Mouse (Mus musculus): ENCODE measurements around the gene Vmn1r202.
"Not testable (repeated sequence)": the region's sequence is repeated elsewhere in the genome, so short reads cannot be mapped to it uniquely, and the experiment has no call there.

The Vmn1r202 gene

DNA sequence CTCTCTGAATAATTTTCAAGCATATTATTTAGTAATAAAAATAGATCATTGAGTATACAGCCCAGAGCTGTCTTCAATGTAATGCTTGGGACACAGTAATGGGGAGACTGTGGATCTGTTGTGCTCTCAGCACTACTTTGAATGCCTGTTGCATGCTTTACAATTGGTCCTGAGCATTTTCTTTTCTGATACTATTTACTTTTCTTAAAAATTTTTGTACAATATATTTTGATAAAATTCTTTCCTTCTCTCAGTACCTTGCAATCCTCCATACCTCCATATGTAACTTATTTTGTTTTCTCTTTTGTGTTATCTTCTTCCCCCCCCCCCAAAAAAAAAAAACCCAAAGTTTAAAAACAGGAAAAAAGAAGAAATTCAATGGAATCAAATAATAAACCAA lies at the start of gene Vmn1r202:
Vmn1r202 (minus strand) TSS at position 101 of the 400 bp plus-strand sequence.
- no peak for DNase-seq

DNA sequence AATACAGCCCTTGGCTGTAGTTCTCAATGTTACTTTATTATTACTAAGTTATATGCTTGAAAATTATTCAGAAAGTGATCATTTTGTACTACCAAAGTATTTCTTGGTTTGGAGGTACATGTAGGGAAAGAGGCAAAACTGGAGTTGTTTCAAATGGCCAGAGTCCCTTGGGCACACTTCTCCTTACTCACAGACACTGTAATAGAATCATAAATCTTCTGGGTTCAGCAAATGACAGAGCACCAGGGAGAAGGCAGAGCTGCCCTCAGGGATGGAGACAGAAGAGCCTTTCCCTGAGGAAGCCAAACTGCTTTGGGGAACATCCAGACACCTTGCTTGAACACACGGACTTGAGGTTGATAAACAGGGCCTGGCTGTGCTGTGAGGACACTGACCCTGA lies 47.7 kb upstream of the Vmn1r202 start, which contains the start of gene Vmn1r204:
Vmn1r204 (plus strand) TSS at position 301 of the 400 bp plus-strand sequence.
- not testable (repeated sequence) for DNase-seq

DNA sequence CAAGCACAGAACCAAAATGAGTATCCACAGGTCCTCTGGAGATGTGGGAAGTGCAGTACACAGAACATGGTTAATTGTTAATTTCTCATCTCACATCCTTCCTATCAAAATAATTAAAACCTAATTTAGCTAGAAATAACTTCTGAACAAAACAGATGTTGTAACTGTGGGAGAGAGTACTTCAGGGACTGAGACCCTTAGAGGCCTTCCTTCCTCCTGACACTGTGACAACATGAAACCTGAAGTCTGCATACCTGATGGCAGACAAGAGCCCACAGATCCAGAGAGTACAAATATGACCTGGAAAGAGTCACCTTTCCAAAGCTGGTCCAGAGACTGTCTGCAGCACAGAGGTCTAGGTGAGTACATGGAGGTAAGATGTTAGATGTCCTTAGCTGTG lies 12.6 kb upstream of the Vmn1r202 start, which contains the start of gene Vmn1r203:
Vmn1r203 (plus strand) TSS at position 301 of the 400 bp plus-strand sequence.
- DNase-seq: no peak

DNA sequence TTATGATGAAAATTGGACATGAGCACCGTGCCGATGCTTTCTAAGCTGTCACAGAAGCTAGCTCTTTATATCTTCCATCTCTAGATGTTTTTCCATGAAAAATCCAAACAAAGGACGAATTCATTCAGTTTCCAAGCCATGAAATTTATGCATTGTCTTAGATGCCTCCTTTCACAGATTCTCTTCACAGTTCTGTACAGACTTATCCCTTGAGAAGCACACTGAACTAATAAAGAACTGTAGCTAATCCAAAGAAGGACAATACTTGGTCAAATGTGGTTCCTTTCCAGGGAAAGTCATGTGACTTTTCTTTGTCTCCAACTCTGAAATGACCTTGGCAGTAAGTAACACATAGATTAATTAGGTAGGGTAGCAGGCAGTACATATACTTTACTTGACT lies 2.8 kb downstream of the Vmn1r202 start:
- DNase-seq: no peak

DNA sequence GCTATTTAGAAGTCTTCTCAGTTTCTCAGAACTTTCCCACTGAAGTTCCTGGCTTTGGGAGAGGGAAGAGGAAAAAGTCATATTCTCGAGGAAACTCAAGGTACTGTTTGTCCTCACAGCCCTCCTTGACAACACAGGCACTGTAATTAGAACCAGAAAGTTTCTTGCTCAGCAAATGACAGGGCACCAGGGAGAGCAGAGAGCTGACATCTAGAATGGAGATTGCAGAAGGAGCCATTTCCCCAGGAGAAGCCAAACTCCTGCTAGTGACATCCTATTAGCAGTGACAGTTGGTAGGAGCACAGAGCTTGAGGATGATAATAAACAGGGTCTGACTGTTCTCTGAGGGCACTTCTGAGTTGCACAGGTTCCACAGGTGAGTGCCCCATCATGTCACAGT lies 33.6 kb downstream of the Vmn1r202 start, which contains the start of gene Vmn1r201:
Vmn1r201 (plus strand) TSS at position 301 of the 400 bp plus-strand sequence.
- DNase-seq: no peak

DNA sequence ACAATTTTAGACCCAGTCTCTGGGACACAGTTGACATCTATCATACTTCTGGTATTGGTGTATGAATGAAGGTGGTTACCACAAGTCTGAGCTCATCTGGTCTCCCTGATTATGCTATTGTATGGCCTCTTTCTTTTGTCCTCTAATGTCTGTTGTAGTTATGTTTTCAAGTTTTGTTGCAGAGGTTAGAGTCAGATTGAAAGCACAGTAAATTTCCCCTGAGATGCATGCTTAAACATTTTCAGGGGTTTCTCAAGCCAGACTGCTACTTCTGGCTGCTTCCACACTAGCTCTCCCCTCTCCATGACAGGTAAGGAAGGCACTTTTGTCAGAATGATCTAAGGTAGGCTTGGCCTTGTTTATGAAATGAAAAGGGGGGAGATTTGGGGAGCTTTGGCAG lies 50.0 kb downstream of the Vmn1r202 start:
- DNase-seq: no peak
